Mouse (Mus musculus) olfactory bulb, adult 2 months (tissue): ENCODE data around the gene Gm11563. TPM values are rescaled to one million over a fixed set of nuclear protein-coding genes. Genes with fewer than 3 reads are reported as not detected.
"Not testable (repeated sequence)": the region's sequence is repeated elsewhere in the genome, so short reads cannot be mapped to it uniquely, and the experiment has no call there.

Experiments
- H3K27ac ChIP-seq: fragments of 200-500 bp; 2 replicates; pipeline ENCODE4 v1.5.1; 2012; ENCODE audit warnings: low read depth, low read length; ENCODE audit not compliant: insufficient read depth
- H3K4me1 ChIP-seq: fragments of 200-500 bp; 2 replicates; pipeline ENCODE4 v1.6.1; 2012; ENCODE audit warnings: low read length; ENCODE audit not compliant: control insufficient read depth, insufficient read depth
- H3K4me3 ChIP-seq: fragments of 200-500 bp; 2 replicates; pipeline ENCODE4 v1.5.1; 2012; ENCODE audit warnings: mild to moderate bottlenecking, low read depth, low read length, moderate library complexity; ENCODE audit not compliant: insufficient read depth
- CTCF ChIP-seq: fragments of 200-500 bp; IDR thresholded peaks from 2 replicates; pipeline ENCODE4 v1.5.1; 2012; ENCODE audit warnings: low read depth, mild to moderate bottlenecking, low read length, moderate library complexity; ENCODE audit not compliant: insufficient read depth
- POLR2A ChIP-seq: fragments of 200-500 bp; IDR thresholded peaks from 2 replicates; pipeline ENCODE4 v1.6.1; 2012; ENCODE audit warnings: mild to moderate bottlenecking, low read depth, low read length, moderate library complexity; ENCODE audit not compliant: insufficient read depth
- WGBS: fragments of 180-500 bp; shearing (Covaris S2); methylation state at CpG from one replicate; pipeline ENCODE4 v1.1.7; 2018; 5-methylcytosine and 5-hydroxymethylcytosine counted together
- polyA plus RNA-seq: library from polyadenylated mRNA; stranded (reverse); fragments of >200 nt; gene quantifications from 2 replicates; pipeline ENCODE4 v1.2.4, GENCODE M21; 2012; ENCODE audit warnings: low replicate concordance; ENCODE audit not compliant: missing spikeins, insufficient read depth, insufficient read length

Gm11563 gene
- polyA plus RNA-seq, result not detected in 2 replicates

GRCm38 (mm10) chr11:99658467-99659010 is at the start of gene Gm11563:
Gm11563 (minus strand) TSS chr11:99658960.
- H3K4me3 ChIP-seq, H3K27ac ChIP-seq, H3K4me1 ChIP-seq: not testable (repeated sequence)
- WGBS, result 65% methylated on average over 10 of the region's 10 CpGs

DNA sequence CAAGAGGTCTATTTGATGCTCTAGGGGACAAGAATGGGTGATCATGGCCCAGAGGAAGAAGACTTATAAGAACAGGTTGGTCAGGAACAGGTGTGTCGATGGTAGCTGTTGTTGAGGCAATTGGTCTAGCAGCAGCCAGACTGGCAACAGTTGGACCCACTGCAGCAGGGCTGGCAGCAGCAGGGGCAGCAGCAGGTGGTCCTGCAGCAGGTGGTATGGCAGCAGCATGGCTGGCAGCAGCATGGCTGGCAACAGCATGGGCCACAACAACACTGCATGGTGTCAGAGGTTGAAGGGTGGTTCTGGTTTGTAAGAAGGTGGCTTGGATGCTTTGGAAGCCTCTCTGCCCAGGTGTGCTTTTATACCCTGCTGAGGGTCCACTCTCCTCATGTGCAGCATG is 31.7 kb upstream of the Gm11563 start, which contains the start of gene Gm14190:
TSS of gene Gm14190 (minus strand) at position 278 of the 400 bp plus-strand sequence.
- no peak within 1 kb of the TSS for H3K27ac ChIP-seq
- TF ChIP-seq CTCF, result no peak
- H3K4me1 ChIP-seq, result no peaks in the 10 kb centered on the region
- H3K4me3 ChIP-seq, result no peak within 1 kb of the TSS
- WGBS, result 93% methylated on average over 1 of the region's 1 CpGs

DNA sequence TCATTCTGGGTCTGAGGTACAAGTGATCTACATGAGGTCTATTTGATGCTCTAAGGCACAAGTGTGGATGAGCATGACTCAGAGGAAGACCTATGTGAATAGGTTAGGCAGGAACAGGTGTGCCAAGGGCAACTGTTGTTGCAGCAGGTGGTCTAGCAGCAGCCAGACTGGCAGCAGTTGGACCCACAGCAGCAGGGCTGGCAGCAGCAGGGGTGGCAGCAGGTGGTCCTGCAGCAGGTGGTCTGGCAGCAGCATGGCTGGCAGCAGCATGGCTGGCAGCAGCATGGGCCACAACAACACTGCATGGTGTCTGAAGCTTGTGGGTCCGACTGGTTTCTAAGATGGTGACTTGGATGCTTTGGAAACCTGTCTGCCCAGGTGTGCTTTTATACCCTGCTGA is 26.5 kb upstream of the Gm11563 start:
- not testable (repeated sequence) for H3K27ac ChIP-seq, H3K4me3 ChIP-seq, H3K4me1 ChIP-seq
- WGBS, result 71% methylated on average over 1 of the region's 1 CpGs

GRCm38 (mm10) chr11:99683481-99683880 is 24.7 kb upstream of the Gm11563 start:
- Histone ChIP-seq H3K27ac (no peak overlapping the region), H3K4me3 (no peak overlapping the region), H3K4me1 (no peaks in the 10 kb centered on the region)
- TF ChIP-seq CTCF (no peak), POLR2A (no peak)
- WGBS, result 87% methylated on average over 2 of the region's 2 CpGs

- TF ChIP-seq CTCF (no peak), POLR2A (no peak)
- H3K27ac ChIP-seq, result no peak within 1 kb of the TSS
- H3K4me1 ChIP-seq, result no peaks in the 10 kb centered on the region
- no peak within 1 kb of the TSS for H3K4me3 ChIP-seq
These were observed 7.1 kb upstream of the Gm11563 start, which contains the start of gene Krtap4-6 for GRCm38 (mm10) chr11:99665860-99666259. Krtap4-6 (minus strand) TSS chr11:99665960.

DNA sequence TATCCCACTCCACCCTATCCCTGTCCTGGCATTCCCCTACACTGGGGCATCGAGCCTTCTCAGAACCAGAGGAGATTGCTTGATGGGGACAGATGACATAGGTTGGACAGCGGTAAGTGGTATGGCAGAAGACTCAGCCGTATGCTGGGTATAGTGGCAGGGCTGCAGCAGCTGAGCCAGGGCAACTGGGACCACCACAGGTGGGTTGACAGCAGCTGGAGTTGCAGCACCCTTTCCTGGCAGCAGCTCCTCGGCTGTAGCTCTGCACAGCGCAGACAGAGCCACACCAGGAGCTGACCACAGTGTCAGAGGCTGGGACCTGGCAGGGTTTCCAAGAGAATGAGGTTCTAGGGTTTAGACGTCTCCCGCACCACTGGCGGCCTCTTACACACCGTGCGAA is 4.0 kb upstream of the Gm11563 start:
- Histone ChIP-seq H3K27ac (no peak overlapping the region), H3K4me3 (no peak overlapping the region), H3K4me1 (no peaks in the 10 kb centered on the region)
- WGBS, result 80% methylated on average over 10 of the region's 10 CpGs
- TF ChIP-seq POLR2A (no peak), CTCF (no peak)

- H3K4me1 ChIP-seq, result no peaks in the 10 kb centered on the region
- no peak overlapping the region for H3K4me3 ChIP-seq
- 56% methylated on average over 4 of the region's 4 CpGs for WGBS
- H3K27ac ChIP-seq, result no peak overlapping the region
- no peak for TF ChIP-seq POLR2A
- TF ChIP-seq CTCF, result no peak
These were observed 496 bp upstream of the Gm11563 start for GRCm38 (mm10) chr11:99659256-99659655.

- no peak overlapping the region for H3K4me3 ChIP-seq
- H3K27ac ChIP-seq, result no peak overlapping the region
- WGBS, result 55% methylated on average over 5 of the region's 5 CpGs
- no peak for TF ChIP-seq CTCF
- no peak for TF ChIP-seq POLR2A
- no peaks in the 10 kb centered on the region for H3K4me1 ChIP-seq
These were observed 1.7 kb downstream of the Gm11563 start for GRCm38 (mm10) chr11:99657051-99657450.

DNA sequence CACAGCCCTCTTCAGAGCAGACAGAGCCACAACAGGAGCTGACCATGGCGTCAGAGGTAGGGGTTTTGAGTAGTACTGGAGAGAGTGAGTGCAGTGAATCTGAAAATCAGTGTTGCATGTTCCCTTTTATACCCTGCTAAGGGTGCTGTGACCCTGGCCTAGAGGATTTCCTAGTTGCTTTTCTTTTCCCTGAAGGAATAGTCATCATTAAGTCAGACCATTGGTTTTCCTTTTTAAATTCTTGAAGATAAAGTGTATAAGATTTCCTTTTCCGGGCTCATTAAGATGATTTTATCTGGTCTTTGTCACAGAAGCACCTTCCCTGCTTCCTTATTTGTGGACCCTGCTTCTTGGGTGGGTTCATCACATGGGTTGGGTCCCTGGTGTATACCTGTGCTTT is 8.6 kb downstream of the Gm11563 start, which contains the start of gene Gm11555:
TSS of gene Gm11555 (minus strand) at position 101 of the 400 bp plus-strand sequence.
- H3K4me3 ChIP-seq, result no peak within 1 kb of the TSS
- WGBS, result 81% methylated on average over 2 of the region's 2 CpGs
- TF ChIP-seq CTCF (no peak), POLR2A (no peak)

DNA sequence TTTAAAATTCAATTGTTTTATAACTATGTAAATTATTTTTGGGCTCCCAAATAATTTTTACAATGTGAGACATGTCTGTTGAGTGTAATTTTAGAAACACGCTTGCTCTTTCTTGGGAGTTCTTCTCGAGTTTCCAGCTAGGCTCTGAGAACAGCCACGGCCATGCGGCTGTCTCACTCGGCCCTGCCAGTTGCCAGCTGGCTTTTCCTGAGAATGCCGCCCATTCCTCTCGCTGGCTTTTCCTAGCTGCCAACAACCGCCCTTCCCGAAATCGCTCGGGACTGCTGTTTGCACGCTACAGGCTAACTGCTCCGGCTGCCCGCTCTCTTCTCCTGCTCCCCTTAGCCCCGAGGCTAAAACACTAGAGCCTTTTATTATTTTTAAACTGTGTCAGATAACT is 12.3 kb downstream of the Gm11563 start:
- Histone ChIP-seq H3K4me1 (0 out of 2 replicates have a peak, but pooled peaks cover 3% of the 10 kb centered on the region), H3K4me3 (no peak overlapping the region), H3K27ac (no peak overlapping the region)
- WGBS, result 71% methylated on average over 15 of the region's 15 CpGs
- TF ChIP-seq POLR2A (no peak), CTCF (no peak)

More for the DNA sequence above, 8.6 kb downstream of the Gm11563 start, which contains the start of gene Gm11555:
- no peak within 1 kb of the TSS for H3K27ac ChIP-seq
- H3K4me1 ChIP-seq, result no peaks in the 10 kb centered on the region
